ENCODE assay signal across 8 mouse cellular contexts in genomic region chr7:132859042-132859958, GRCm38 (mm10). TPM values are rescaled to one million over a fixed set of nuclear protein-coding genes. Genes with fewer than 3 reads are reported as not detected.
DNase-seq lines count a peak whose midpoint lies in the region; ATAC-seq and TF ChIP-seq lines count a peak whose summit lies in the region.

Abraxas2 (plus strand) TSS chr7:132859225.

- peak; percentile 95 for ATAC-seq in embryonic facial prominence, embryonic 14.5 days (ENCODE audit: low read depth)
- peak; percentile 93 for ATAC-seq in limb, embryonic 13.5 days (ENCODE audit: low FRiP score, low read depth)
- ATAC-seq in midbrain, embryonic 16.5 days: peak; percentile 96

- DNase-seq in 3T3-L1 (ENCODE audit: low read depth, low spot score): peak; percentile 88
- DNase-seq in adrenal gland, postnatal 4 days (ENCODE audit: low spot score in 2 of 2): peak; percentile 66 to 86
- peak; percentile 96 for DNase-seq in embryonic facial prominence, embryonic 14.5 days (ENCODE audit: low spot score)
- DNase-seq in heart, adult 2 months: peak; percentile 91 to 93
- peak; percentile 89 to 92 for DNase-seq in kidney, adult 8-10 months
- DNase-seq in spleen, postnatal 10 days (ENCODE audit: low spot score in 2 of 2): peak; percentile 87 to 97

- peaks cover 9% of the 10 kb centered on the region for H3K4me1 ChIP-seq in embryonic facial prominence, embryonic 14.5 days (ENCODE audit: control insufficient read depth, insufficient read depth, low read length)
- no peaks in the 10 kb centered on the region; the same call in 1 of the 2 replicates for H3K4me1 ChIP-seq in heart, adult 2 months (ENCODE audit: control insufficient read depth, insufficient read depth, low read length)
- H3K4me1 ChIP-seq in limb, embryonic 13.5 days: peaks cover 25% of the 10 kb centered on the region
- H3K4me1 ChIP-seq in midbrain, embryonic 16.5 days (ENCODE audit: control insufficient read depth, insufficient read depth, low read length): peaks cover 15% of the 10 kb centered on the region

- H3K79me2 ChIP-seq in heart, adult 2 months (replicated peaks; ENCODE audit: control insufficient read depth, insufficient read depth, low read length): peaks cover 5% of the 10 kb centered on the region

- no peaks in the 10 kb centered on the region for H3K27me3 ChIP-seq in embryonic facial prominence, embryonic 14.5 days (replicated peaks; ENCODE audit: control insufficient read depth, insufficient read depth, low read length)
- H3K27me3 ChIP-seq in heart, adult 2 months (ENCODE audit: control insufficient read depth, insufficient read depth, low read length): no peaks in the 10 kb centered on the region
- no peaks in the 10 kb centered on the region for H3K27me3 ChIP-seq in limb, embryonic 13.5 days
- no peaks in the 10 kb centered on the region for H3K27me3 ChIP-seq in midbrain, embryonic 16.5 days (ENCODE audit: control insufficient read depth, insufficient read depth, low read depth, low read length)

- intact Hi-C loops in heart, adult 2 months (cut with DNase I): loop anchor here (10.0 kb wide), 1 partner anchor 266 kb away; the partner anchor contains the start of genes Ctbp2 and Fgfr2

- TF ChIP-seq EP300 in heart, adult 2 months (IDR thresholded peaks at IDR 0.05; ENCODE audit: insufficient read depth, low read depth, low read length): 0 out of 2 replicates have a peak, but pooled peaks have one; percentile 24

- H3K36me3 ChIP-seq in embryonic facial prominence, embryonic 14.5 days (ENCODE audit: control insufficient read depth, insufficient read depth, low read length): no peaks in the 10 kb centered on the region
- peaks cover 4% of the 10 kb centered on the region; the same call in 1 of the 2 replicates for H3K36me3 ChIP-seq in heart, adult 2 months (ENCODE audit: control insufficient read depth, insufficient read depth, low read length)
- no peaks in the 10 kb centered on the region for H3K36me3 ChIP-seq in limb, embryonic 13.5 days
- no peaks in the 10 kb centered on the region for H3K36me3 ChIP-seq in midbrain, embryonic 16.5 days (ENCODE audit: control insufficient read depth, insufficient read depth, low read length)

- peak within 1 kb of the TSS; percentile 97 for H3K4me3 ChIP-seq in embryonic facial prominence, embryonic 14.5 days (ENCODE audit: low read depth, low read length)
- peak within 1 kb of the TSS; percentile 82 for H3K4me3 ChIP-seq in heart, adult 2 months
- H3K4me3 ChIP-seq in limb, embryonic 13.5 days: peak within 1 kb of the TSS; percentile 90
- peak within 1 kb of the TSS; percentile 93 for H3K4me3 ChIP-seq in midbrain, embryonic 16.5 days (ENCODE audit: low read depth, low read length)

- peak within 1 kb of the TSS; percentile 74 for H3K27ac ChIP-seq in embryonic facial prominence, embryonic 14.5 days (replicated peaks; ENCODE audit: low read depth, low read length)
- H3K27ac ChIP-seq in heart, adult 2 months: peak within 1 kb of the TSS; percentile 83
- H3K27ac ChIP-seq in limb, embryonic 13.5 days: peak within 1 kb of the TSS; percentile 85; the same call in 1 of the 2 replicates
- H3K27ac ChIP-seq in midbrain, embryonic 16.5 days (ENCODE audit: low read length): peak within 1 kb of the TSS; percentile 84

- peak within 1 kb of the TSS; percentile 91 for H3K9ac ChIP-seq in embryonic facial prominence, embryonic 14.5 days (ENCODE audit: low read depth, low read length)
- H3K9ac ChIP-seq in heart, adult 2 months (ENCODE audit: low read depth, low read length): peak within 1 kb of the TSS; percentile 79
- peak within 1 kb of the TSS; percentile 89 for H3K9ac ChIP-seq in limb, embryonic 13.5 days
- H3K9ac ChIP-seq in midbrain, embryonic 16.5 days (ENCODE audit: low read depth, low read length): peak within 1 kb of the TSS; percentile 87

- peak within 1 kb of the TSS; percentile 88 for H3K4me2 ChIP-seq in embryonic facial prominence, embryonic 14.5 days (ENCODE audit: low read depth, low read length)
- peak within 1 kb of the TSS; percentile 80 for H3K4me2 ChIP-seq in limb, embryonic 13.5 days (replicated peaks)
- peak within 1 kb of the TSS; percentile 64 for H3K4me2 ChIP-seq in midbrain, embryonic 16.5 days (ENCODE audit: low read length)

- H3K9me3 ChIP-seq in embryonic facial prominence, embryonic 14.5 days (ENCODE audit: control insufficient read depth, low read length): no peaks in the 10 kb centered on the region
- no peaks in the 10 kb centered on the region for H3K9me3 ChIP-seq in limb, embryonic 13.5 days
- H3K9me3 ChIP-seq in midbrain, embryonic 16.5 days (replicated peaks; ENCODE audit: control insufficient read depth, low read length, poor library complexity, severe bottlenecking): no peaks in the 10 kb centered on the region

- peak; percentile 63 for TF ChIP-seq POLR2A in heart, adult 2 months (IDR thresholded peaks at IDR 0.05; ENCODE audit: insufficient read depth, low read depth, low read length)

- no peak for TF ChIP-seq CTCF in heart, adult 2 months (IDR thresholded peaks at IDR 0.05)

- under 1% methylated on average over 39 of the region's 53 CpGs for WGBS in embryonic facial prominence, embryonic 14.5 days
- under 1% methylated on average over 53 of the region's 53 CpGs for WGBS in heart, adult 2 months
- 1% methylated on average over 53 of the region's 53 CpGs for WGBS in limb, embryonic 13.5 days
- whole genome bisulfite sequencing in midbrain, embryonic 16.5 days: under 1% methylated on average over 51 of the region's 53 CpGs

RNA-seq across cellular contexts. Expression of gene Abraxas2, which starts in this region (rescaled TPM):
- 10 to 100 TPM; 39.4 to 42.2 TPM for total RNA-seq in adrenal gland, postnatal 4 days (2021)
- polyA plus RNA-seq in embryonic facial prominence, embryonic 14.5 days (2014; fragmentation: Nextera tagmentation; extraction: Ambion mirVana): 38.7 and 39.2 TPM in 2 replicates
- 10 to 100 TPM; 20.3 to 21.3 TPM for total RNA-seq in heart, adult 2 months (2021)
- 9.8 and 15.9 TPM in 2 replicates for polyA plus RNA-seq in heart, adult 2 months (2012; rRNA removed)
- polyA plus RNA-seq in limb, embryonic 13.5 days (2015; fragmentation: Nextera tagmentation; extraction: Ambion mirVana): 47.3 and 50.4 TPM in 2 replicates
- polyA plus RNA-seq in midbrain, embryonic 16.5 days (2015; fragmentation: Nextera tagmentation; extraction: Ambion mirVana): 37.4 and 38.6 TPM in 2 replicates

Comparison
In these comparisons a context has a peak if more than half of its experiments do, and no peak if none do; other contexts are left out.
1. Peak in every context shown above with its lines: DNase-seq, ATAC-seq, H3K4me3 ChIP-seq and H3K27ac ChIP-seq.